Mouse (Mus musculus) adrenal gland, adult 2 months (tissue): ENCODE data around the gene Tbc1d8. TPM values are rescaled to one million over a fixed set of nuclear protein-coding genes. Genes with fewer than 3 reads are reported as not detected.

Source experiments
- DNase-seq: peaks from one replicate; pipeline ENCODE4 v3.0.0; 2021
- long read RNA-seq: library from polyadenylated mRNA; stranded (forward); transcript quantifications from one replicate; pipeline ENCODE4 v2.0.0, GENCODE M21; 2021
- polyA plus RNA-seq: library from polyadenylated mRNA; depleted of rRNA; stranded (reverse); fragments of >200 nt; gene quantifications from 2 replicates; pipeline ENCODE4 v1.2.3, GENCODE M21; 2012; rRNA removed
- total RNA-seq, 2 experiments: library from RNA; stranded (reverse); gene quantifications; 2 replicates each; pipeline ENCODE4 v1.2.3; 2021

Gene Tbc1d8
- total RNA-seq (10 to 100 TPM in 1 of 2 experiments, 1 to 10 TPM in 1; 6.0 to 20.3 TPM), polyA plus RNA-seq (9.1 and 9.2 TPM in 2 replicates)
- long read RNA-seq, full-length matches to known transcripts = 7 of 9 reads
- long read RNA-seq, partial matches to known transcripts = 1 of 9 reads
- long read RNA-seq, other reads (novel, unspliced or antisense) = 1 of 9 reads

DNA sequence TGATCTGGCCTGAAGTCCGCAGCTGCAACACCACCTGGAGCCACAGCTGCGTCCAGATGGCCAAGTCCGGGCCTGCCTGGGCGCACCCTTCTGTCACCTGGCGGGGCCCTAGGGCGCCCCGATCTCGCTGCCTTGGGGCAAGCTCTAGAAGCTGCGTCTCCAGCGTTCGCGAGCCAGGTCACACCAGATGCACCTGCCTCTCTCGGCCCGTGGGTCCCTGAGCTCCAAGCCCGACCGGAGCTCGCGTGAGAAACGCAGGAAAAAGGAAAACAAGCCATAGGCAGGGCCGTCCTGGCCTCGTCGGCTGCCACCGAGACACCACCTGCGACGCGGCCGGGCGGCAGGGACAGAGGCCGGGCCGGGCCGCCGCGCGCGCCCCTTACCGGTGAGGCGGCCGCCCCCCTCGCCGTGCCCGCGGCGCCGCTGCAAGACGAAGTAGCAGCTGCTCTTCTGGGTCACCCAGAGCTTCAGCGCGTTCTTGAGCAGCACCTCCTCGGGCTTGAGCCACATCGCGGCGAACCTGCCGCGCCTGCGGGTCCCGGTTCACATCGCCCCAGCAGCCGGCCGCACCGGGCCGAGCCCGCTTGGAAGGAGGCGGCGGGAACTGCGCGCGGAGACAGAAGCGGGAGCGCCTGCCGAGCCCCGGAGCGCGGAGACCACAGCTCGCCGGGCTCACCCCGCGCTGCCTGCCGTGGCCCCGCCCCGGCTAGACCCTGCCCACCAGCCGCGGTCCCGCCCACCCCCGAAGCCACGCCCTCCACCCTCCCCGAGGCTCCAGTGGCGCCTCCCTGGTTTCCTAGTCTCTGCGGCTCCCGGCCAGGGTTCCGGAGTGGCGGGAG lies at the start of gene Tbc1d8:
TSS of gene Tbc1d8 (minus strand) at position 699 of the 839 bp plus-strand sequence.
- DNase-seq = peak; percentile 93

DNA sequence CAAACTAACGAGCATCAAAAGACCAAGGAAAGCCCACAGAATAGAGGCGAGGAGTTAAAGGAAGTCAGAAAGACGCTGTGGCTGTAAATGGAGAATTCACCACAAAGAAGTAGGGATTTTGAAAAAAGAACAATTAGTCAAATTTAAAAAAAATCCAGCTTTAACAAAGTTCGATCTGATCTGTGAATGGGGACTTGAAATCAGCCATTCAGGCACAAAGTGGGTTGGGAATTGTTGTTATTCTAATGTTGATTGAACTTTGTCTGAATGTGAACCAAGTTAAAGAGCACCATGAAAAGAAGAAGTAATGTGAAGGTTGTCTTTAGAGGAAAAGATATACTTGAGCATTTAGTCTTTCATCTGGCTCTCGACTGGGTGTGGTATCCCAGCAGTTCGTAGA lies 49.8 kb upstream of the Tbc1d8 start:
- no peak for DNase-seq

DNA sequence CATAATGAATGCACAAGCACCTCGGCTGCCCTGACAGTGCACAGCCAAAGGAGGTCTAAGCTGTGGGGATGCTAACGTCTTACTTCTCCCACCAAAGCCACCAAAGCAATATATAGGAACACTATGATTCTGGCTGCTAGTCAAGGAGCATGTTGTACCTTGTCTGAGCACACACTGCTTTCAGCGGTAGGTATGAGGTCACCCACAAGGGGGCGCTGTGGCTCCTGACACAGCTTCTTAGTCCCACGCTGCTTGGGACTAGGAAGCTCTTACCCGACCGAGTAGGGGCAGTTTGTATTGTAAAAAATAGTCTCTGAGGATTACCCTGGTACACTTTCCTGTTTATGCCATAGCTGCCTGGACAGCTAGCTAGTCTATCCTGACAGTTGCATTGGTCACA lies 48.9 kb upstream of the Tbc1d8 start:
- peak; percentile 65 for DNase-seq

DNA sequence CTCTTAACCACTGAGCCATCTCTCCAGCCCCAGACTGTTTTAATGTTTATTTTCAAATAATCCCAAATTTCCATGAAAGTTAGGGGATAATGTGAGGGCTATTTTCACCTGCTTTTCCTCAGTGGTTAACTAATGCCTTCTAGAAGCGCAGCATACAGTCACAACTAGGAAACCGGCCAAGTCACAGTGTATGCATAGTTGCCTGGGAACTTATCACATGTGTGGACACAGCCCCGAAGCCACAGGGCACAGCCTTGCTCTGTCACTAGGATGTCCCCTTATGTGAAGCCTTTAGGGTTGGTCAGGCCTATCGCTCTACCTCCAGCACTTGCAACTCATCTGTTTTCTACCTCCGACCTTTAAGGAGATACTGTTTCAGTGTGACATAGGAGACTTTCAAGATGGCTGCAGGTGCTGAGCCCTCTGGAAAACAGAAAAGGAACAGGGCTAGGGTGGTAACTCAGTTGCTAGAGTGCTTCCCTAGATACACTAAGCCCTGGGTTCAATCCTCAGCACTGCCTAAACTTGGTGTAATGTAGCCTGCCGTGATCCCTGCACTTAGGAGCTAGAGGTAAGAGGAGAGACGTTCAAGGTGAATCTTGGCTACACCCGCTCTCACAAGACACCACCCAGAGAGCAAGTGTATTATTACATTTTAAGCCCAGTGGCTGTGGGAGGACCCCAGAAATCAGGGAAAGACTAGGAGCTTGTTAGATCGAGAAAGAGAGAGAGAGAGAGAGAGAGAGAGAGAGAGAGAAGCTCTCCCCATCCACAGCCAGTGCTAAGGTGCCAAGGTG lies 48.0 kb upstream of the Tbc1d8 start:
- DNase-seq = no peak

DNA sequence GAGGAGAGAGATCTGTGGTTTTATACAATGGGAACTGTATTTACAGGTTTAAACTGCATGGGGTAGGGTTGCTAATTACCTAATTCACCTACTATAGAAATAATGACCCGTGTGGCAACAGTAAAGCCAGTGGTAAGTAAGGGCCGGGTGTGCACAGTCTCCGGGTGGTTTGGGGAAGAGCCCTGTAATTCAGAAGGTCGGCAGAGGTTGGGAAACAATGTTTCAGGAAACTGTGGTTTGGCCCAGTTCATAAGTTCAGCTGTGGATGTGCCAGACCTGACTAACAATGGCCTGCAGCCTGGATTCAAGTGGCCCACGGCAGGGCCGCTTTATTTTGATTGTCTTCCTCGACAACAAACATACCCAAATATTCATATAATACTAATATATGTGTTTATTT lies 47.2 kb upstream of the Tbc1d8 start:
- peak; percentile 23 for DNase-seq

DNA sequence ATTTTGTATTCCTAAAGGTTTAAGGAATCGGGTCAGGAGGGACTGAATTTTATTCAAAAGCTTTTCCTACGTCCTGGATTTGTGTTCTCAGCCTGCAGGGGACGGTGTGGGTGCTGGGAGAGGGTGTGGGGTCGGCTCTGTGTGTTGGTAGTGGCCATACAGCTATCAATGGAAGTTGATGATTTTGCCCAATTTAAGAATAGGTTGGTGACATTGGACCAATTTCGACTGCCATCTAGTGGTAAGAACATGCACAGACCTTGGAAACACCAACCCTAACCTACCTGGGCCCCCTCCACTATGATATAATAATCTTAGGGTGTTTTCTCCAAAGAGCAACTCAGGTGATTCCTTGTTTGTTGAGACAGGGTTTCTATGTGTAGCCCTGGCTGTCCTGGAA lies 44.0 kb upstream of the Tbc1d8 start:
- peak; percentile 40 for DNase-seq

DNA sequence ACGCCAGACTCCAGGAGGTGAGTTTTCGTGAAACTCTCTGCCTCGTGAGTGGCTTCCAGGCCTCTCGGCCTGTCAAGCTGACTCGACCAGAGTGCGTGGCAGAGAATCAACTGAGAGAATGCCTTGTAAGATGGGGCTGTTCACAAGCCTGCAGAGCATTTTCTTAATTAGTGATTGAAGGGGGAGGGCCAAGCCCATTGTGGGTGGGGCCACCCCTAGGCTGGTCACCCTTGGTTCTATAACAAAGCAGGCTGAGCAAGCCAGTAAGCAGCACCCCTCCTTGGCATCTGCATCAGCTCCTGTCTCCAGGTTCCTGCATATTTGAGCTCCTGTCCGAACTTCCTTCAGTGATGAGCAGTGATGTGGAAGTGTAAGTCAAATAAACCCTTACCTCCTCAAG lies 42.8 kb upstream of the Tbc1d8 start:
- no peak for DNase-seq

DNA sequence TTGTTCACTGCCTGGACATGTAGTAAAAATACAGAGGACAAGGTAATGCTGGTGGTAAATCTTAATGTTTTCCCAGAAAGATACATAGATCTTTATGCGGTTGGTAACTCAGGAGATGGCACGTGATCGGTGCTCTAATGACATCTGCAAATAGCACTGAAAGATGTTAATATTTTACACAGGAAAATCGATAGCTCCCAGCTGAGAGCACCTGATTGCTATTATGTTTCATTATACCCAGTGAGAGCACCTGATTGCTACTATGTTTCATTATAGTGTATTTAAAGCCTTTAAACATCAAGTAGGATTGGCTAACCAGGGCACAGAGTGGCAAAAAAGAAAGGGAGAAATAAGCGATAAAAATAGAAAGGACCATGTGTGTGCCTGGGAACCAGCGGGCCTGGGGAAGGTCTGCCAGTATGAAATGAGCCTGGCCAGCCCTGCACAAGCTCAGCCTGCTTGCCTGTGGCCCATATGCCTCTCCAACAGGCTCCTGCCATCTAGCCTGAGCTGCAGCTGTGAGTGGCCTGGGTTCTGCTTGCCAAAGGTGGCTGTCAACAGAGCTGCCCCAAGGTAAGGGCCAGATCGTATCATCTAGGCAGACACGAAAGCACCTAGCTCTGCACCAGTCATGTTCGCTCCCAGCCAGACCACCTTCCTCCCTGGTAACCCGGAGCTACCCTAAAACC lies 36.9 kb upstream of the Tbc1d8 start:
- no peak for DNase-seq

DNA sequence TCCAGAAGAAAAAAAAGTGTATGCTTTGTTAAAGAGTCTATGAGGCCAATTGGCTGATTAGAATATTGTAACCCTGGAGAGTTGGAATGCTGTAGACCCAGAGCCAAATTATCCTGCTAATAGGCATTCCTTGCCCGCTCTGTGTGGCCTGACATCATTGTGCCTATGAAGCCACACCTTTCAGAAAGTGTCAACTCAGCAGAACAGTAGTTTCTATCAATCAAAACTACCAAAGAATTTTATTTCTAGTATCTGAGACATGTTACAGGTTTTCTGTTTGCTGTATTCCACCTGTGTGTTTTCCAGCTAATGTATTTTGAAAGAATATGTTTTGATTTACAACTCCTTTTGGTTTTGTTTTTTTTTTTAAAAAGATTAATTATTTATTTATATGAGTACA lies 33.6 kb upstream of the Tbc1d8 start:
- no peak for DNase-seq

DNA sequence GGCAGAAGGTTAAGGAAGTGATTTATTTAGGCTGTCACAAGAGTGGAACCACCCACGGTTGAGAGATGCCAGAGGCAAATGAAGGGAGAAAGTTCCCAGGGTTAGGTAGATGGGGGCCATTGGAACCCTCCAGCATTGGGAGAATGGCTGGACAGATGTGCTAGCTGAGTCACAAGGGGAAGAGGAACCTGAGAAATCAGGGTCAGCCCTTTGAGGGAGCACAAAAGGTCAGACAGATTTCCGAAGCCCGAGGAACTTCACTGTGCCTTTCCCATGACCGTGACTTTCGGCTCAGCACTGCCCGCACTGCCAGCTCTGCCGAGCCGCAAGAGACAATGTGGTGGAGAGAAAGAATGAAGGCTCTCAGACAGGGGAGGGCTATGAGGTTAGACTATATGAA lies 33.2 kb upstream of the Tbc1d8 start:
- DNase-seq = no peak

DNA sequence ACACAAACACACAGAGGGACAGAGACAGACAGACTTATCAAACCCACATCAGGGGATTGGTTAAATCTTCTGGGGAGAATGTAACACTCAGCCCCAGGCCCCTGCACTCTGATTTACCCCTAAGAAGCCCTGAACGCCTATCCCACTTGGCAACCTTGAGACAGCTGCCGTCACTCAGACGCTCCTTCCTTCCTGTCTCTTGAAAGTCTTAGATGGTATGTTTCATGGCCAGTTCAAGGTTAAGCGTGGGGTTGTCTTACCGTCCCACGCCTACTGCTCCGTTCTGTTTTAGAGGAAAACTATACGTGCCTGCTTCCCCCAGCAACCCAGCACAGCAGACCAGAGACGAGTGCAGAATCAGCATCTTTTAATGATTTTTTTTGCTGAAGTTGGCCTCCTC lies 27.0 kb upstream of the Tbc1d8 start:
- no peak for DNase-seq

DNA sequence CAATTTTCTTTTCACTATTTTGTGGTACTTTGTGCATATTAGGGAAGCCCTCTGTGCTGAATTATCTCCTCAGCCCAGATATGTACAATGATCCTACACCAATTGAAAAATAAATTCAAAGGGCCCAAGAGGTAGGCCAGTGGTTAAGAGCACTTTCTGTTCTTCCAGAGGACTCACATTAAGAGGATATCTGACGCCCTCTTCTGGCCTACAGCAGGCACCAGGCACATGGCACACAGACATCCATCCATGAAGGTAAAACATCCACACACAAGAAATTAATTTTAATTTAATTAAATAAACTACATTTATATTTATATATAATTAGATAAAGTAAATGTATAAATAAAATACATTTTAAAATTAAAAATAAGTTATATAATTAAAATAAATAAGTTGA lies 25.7 kb upstream of the Tbc1d8 start:
- no peak for DNase-seq

DNA sequence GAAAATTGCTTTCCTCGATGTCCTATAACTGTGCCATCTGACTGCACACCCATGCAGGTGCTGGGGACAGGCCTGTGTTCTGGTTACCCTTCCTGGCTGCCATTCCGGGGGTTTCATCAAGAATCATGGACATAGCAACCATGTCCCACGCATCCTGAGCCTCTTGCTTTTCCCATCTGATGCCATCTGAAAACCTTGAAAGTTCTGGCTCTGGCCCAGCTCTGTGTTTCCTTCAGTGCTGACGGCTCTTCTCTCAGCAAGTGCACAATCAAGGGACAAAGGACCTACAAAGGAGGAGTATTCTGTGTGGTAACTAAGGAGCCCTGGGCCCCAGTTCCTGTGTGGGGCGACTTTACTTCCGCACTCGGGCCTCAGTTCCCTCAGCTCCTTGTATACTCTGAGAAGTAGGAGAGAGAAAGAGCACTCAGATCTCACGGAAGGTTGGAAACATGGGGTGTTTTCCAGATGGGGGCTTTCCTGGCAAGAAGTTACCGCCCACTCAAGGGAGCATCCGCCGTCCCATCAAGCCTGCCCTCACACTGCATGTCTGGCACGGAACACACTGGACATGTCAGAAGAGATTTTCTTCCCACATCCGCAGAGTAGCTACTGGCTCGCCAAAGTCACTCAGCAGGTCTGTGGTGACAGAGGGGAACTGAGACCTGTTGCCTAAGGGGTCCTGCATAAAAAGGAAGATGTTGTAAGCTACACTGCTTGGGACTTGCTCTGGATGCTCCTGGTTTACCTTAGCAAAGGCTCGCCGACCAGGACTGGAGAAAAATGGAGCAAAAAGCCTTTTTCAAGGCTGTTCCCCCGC lies 24.5 kb upstream of the Tbc1d8 start:
- peak; percentile 42 for DNase-seq

DNA sequence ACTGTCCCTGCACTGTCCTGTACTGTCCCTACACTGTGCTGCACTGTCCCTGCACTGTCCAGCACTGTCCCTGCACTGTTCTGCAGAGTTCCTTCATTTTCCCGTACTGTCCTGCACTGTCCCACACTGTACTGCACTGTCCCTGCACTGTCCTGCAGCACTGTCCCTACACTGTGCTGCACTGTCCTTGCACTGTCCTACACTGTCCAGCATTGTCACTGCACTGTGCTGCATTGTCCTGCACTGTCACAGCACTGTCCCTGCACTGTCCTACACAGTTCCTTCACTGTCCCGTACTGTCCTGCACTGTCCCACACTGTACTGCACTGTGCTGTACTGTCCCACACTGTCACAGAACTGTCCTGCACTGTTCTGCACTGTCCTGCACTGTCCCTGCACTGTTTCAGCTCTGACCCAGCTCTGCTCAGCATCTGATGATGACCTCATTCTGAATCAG lies 21.0 kb upstream of the Tbc1d8 start:
- peak; percentile 53 for DNase-seq

DNA sequence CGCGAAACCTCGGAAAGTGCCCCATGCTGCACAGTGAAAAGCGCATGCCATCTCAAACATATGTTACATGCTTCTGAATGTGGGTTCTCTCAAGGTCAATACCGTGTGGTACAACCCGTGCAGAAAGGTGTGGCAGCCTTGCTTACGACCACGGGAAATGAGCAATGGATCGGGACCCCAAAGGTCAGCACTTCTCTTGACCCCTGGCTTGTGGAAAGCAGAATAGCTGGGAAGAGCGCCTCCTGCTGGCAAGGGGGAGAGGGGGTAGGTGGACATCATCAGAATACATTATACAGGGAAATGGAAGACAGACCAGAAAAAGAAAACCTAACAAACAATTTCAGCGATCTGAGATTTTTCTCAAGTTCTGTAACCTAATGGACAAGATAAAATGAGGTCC lies 19.2 kb upstream of the Tbc1d8 start:
- DNase-seq = no peak

DNA sequence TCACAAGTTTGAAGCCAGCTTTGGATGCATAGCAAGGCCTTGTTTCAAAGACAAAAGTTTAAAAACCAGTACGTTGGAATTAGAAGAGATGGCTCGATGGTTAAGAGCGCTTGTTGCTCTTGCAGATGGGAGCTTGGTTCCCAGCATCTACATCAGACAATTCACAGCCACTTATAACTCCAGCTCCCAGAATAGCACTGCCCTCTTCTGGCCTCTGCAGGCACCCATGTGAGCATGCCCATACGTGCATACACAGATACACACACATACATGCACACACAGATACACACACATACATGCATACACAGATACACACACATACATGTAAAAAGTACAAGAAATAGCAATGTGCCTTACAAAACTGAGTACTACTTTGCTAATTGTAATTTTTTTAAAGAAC lies 18.4 kb upstream of the Tbc1d8 start:
- no peak for DNase-seq

DNA sequence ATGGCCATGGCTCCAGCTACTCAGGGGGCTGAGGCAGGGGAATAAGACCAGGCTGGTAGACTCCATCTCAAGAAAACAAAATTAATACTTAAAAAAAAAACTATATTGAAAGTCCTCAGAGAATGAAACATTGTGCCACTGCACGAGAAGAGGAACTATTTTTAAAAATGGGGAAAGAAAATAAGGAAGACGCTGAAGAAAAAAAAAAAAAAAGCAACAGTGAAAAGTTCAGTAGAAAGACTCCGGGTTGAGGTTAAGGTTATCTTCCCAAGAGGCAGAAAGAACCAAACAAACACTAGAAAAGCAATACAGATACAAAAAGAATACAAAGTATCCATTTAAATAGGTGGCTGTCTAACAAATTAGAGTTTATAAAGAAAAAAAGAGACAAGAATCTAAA lies 15.1 kb upstream of the Tbc1d8 start:
- DNase-seq = no peak

DNA sequence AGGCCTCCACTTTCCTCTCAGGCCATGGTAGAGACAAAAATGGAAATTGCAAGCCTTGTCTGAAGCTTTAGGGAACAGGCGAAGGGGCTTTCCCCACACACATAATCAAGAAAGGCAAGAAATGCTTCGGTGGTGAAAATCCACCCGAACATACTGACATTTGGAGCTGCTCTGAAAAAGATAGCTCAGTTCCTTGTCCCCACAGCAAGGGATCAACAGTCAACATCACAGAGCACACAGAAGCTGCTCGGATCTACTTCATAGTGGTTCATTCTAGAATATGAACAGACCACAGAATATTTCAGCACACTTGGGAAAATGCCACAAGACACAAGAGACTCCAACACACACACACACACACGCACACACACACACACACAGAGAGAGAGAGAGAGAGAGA lies 14.6 kb upstream of the Tbc1d8 start:
- DNase-seq = no peak

DNA sequence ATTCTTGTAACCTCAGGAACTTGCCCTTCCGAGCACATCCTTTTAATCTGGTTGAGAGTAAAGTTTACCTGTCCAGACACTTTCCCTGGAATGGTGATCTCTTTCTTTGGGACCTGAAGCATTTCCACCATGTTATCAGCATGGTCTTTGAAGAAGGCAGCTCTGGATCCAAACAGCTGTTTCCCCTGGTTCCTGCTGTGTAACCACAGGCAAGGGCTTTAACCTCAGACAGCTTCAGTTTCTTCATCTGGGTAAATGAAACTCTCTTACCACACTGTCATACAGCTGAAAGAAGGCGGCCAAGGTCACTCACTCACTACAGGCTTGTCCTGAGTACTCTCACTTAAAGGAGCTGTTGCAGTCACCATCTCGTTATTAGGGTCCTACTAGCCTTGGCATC lies 8.8 kb upstream of the Tbc1d8 start:
- DNase-seq = no peak

DNA sequence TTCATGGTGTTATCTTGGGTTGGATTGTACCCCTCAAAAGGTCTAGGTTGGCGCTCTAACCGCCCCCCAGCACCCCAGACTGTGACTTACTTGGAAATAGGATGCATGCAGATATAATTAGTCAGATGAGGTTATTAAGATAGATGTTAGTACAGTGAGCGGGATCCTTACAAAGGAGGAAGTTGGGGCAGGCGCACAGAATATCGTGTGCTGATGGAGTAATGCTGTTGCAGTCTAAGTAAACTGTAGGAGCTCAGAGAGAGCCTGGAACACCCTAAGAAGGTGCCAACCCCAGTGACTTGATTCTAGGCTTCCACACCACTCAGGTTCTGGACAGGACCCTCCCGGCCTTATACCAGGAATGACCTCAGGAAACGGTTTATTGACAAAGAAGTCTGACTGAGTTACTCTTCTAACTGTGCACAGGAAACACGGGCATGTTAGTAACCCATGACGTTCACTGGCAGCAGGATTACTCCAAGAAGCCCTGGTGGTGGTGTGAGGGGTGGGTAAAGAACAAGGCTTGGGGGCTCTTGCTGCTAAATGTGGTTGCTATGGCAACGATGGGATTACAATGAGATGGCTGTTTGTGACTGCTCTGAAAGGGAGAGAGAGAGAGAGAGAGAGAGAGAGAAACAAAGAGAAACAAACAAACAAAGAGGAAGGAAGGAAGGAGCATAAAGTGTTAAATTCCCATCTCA lies 3.7 kb upstream of the Tbc1d8 start:
- no peak for DNase-seq

DNA sequence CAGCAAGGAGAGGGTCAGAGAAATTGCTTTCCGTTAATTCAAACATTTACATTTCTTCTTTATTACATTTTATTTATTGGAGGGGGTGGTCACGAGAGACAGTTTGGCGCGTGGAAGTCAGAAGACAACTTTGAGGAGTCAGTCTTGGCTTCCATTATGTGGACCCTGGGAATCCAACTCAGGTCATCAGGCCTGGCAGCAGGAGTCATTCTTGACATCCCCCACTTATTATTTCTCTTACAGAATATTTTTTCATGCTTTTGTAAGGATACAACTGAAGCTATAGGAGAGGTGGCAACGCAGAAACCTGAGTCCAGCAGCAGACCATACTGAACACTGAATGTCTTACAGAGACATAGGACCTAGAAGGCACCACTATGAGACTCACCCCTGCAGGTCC lies 699 bp upstream of the Tbc1d8 start:
- DNase-seq = no peak
